Mouse (Mus musculus): Measurements from ENCODE around the gene Irf5. TPM values are rescaled to one million over a fixed set of nuclear protein-coding genes. Genes with fewer than 3 reads are reported as not detected.
"Not testable (repeated sequence)": the region's sequence is repeated elsewhere in the genome, so short reads cannot be mapped to it uniquely, and the experiment has no call there.

Irf5 gene
- total RNA-seq, 2 experiments from 2014 or later, result 1.4 to 8.5 TPM

DNA sequence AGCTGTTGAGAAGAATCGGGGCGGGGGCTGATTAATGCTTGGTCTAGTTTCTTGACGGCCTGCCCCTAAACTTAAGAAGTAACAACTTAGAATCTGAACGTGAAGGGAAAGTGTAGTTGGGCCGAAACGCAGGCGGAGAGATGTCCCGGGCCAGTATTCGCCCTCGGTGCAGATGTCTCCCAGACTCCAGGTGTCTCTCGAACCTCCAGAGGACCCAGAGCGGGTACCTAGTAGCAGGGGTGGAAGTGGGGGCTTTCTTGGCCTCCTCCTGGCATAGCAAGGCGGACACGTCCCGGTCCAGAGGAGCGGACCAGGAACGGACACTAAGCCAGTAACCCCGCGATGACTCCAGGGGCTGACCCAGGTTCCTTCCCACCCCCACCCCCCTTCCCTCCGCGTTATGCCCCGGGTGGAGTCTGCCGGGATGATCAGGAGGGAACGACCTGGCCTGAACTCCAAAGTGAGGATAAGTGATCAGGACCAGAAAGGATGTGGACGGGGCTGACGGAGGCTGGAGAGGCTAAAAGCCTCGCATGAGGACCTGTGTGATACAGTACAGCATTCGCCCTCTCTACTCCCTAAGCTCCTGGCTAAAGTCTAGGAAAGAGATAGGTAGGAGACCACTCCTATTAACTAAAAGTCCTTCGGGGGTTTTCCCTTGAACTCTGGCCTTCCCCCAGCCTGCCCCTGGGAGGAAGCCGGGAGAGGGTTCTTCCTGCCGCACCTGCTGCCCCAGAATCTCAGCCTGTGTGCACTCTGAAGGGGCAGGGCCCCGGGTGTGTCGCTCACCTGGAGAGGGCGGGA lies 1.1 kb downstream of the Irf5 start:
- DNase-seq, result no peak

DNA sequence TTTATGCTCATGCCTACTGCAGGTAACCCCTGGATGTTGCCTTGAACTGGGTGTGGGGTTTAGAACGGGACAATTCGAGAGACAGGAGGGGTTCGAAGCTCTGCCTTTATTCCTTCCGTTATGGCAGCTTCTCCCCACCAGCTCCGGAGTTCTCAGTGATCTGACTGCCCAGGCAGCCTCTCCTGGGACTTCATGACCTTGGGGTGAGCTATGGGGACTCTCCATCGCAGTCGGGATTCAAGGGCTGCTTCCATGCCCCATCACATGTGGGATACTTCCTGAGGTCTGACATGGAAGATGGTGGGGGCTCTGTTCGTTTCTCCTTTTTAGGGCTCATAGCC lies 1.7 kb downstream of the Irf5 start:
- no peak for DNase-seq

DNA sequence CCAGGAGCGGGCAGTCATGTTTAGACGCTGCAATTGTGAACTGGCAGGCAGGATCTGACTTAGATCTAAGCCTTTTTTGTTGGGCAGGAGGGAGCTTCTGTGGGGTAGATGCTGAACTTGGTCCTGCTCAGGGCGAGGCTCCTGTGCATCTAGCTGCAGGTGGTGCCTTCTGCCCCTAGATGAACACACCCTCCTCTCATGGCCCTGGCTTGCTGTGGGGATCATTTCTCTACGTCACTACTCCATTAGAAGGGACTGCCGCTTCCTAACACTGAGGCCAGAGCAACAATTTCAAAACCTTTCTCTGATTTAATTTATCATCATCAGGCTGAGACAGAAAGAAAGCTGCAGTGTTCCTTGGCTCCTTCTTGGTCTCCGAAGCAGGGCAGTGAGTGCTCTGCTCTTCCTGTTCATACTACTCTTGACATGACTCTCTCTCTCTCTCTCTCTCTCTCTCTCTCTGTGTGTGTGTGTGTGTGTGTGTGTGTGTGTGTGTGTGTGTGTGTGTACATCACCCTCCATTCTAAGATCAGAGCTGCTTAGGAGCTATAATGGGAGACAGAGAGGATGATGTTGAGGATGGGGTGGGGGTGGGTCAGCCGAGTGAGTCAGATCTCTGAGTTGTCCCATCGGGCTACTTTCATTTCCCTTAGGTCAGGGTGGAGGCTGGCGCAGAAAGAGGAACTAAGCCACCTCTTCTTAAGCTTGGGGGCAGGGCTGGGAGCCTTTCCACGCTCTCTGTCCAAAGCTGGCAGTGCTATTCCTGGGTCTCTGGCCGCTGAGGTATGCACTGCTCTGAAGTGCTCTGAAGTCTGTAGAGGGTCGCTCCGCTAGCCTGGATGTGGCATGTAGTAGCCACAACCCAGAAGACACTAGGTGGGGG lies 2.4 kb downstream of the Irf5 start:
- no peak for DNase-seq

DNA sequence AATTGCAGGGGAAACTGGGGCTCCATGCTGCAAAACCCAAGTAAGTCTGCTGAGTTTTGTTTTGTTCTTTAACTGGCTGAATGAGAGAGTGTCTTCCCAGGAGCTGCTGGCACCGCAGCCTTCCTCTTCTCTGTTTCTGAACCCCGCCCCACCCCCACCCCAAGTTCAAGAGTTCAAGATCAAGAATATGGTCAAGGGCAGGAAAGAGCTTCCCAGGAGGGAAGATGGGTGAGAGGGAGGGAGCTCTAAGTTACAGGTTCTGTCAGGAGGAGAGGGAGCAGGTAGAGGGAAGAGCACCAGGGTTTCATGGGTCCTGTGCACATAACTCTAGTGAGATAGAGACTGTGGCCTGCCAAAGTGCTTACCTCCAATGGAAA lies 3.0 kb downstream of the Irf5 start:
- DNase-seq, result no peak

DNA sequence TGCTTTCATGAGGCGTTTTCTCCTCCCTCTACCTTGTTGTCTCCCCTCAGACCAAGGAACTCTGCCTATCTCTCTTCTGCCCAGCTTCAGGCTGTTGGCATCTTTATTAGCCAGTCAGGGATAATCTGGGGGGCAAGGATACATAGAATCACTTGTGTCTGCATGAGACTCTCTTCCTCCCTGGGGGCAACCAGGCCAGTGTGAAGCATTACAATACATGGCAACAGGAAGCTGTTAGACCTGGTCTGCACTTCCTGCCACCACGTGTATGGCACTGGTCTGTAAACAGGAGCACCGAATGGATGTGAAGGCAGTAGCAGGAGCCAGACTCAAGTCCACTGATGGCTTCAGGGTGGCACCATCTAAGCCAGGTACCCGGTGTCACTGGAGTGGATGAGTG lies 3.6 kb downstream of the Irf5 start:
- no peak for DNase-seq

DNA sequence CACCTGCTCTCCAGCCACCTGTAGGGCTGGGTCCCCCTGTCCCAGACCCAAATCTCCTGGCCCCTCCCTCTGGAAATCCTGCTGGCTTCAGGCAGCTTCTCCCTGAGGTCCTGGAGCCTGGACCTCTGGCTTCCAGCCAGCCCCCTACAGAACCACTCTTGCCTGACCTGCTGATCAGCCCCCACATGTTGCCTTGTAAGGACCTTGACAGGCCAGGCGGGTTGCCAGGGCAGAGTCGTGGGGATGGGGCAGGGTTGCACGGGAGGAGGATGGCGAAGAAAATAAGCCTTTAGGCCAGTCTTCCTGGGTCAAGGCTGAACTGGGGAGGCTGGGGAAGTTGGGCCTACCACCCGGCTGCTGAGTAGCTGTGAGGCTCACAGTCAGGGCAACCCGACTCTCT lies 8.9 kb downstream of the Irf5 start:
- DNase-seq, result no peak

DNA sequence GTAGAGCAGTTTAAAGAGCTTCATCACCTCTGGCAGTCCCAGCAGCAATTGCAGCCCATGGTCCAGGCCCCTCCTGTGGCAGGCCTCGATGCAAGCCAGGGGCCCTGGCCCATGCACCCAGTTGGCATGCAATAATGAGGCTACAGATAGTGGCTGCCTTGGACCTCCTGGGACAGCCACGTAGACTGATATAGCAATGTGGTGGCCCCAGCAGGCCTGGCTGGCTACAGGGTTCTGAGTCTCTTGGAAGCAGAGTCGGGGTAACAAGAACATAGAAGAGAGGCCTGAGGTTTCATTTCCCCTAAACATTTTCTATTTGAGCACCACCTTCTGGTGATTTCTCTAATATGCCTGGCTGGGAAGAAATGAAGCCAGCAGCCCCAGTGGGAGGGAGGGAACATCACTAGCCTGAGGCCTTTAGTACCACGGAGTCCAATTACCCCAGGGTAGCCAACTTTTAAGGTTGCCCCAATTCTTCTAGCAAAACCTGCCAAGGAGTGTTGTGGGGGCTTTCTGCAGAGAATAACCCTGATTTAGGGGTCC lies 10.3 kb downstream of the Irf5 start:
- no peak for DNase-seq

DNA sequence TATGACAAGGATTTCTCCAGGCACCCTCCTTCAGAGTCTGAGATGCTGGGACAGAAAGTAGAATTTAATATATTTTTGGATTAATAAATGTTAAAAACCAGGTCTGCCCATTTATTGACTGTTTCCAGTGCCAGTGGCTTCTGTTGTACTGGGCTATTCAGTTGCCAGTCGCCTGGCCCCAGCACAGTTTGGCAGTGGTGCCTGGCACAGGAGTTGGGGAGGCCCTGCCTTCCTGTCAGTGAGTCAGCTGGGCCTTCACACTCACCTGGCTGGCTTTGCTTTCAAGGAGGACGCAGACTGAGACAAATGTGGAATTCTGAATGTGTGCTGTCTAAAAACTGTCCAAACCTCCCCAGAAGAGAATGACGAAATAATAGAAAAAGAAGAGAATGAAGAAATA lies 10.8 kb downstream of the Irf5 start:
- no peak for DNase-seq

DNA sequence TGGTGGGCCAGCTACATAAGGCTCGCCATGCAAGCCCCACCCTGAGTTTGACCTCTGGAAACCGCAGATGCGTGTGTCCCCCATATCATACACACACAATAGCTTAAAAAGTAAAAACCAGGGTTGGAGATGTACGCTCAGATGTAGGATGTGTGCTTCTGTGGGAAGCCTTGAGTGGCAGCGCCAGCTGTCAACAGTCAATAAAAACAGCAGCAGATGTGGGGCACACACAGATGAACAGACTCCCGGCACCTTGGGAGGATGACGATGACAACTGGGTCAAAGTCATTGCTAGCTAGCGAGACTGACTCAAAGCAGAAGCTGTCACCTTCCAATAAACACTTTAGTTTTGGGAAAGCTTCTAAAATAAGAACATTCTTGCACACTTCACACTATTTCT lies 13.1 kb downstream of the Irf5 start:
- DNase-seq, result no peak

DNA sequence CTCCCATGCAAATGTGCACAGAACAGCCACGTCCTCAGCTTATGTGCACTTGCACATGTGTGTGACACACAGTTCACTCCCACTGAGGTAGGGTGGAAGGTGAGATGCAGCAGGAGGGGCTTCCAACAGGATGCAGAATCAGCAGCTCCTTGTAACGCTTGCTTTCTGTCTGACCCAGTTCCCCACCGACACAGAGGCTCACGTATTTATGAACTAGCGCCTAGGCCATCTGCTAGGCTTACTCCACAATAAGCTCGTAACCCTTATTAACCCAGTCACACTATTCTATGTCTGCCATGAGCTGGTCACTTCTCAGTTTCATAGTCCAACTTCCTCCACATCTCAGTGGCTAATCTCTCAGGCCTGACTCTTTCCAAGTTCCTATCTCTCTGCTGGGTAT lies 13.8 kb downstream of the Irf5 start:
- DNase-seq, result no peak

DNA sequence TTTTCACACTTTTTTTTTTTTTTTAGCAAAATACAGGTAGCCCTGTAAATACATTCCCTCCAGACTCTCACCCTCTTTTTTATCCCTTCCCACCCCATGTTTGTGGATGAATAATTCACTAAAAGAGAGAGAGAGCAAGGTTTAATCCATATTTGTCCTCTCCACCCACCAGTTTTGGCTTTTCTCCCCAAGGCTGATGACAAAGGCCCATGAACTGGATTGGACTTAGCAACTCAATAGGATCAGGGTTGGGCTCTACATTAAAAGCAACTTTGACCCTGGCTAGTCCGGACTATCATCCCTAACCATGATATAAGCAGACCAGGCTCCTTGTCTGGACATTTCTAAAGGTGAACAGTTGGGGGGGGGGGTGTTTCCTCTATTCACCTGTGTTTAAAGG lies 14.5 kb downstream of the Irf5 start:
- DNase-seq, result no peak

DNA sequence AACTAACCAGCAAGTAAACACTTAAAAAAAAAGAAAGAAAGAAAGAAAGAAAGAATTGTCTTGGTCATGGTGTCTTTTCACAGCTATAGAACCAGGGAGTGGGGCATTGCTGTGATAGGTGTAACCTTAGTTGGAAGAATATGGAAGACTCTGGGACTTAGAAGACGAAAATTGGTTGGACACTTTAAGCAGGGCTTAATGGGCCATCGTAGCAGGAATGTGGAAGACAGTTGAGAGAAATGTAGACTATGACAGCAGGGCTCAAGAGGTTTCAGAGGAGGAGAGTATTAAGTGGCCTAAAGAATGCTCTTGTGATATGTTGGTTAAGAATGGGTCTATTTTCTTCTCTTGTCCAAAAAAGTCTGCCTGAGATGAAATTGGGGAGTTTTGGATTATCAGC lies 19.2 kb downstream of the Irf5 start:
- no peak for DNase-seq

DNA sequence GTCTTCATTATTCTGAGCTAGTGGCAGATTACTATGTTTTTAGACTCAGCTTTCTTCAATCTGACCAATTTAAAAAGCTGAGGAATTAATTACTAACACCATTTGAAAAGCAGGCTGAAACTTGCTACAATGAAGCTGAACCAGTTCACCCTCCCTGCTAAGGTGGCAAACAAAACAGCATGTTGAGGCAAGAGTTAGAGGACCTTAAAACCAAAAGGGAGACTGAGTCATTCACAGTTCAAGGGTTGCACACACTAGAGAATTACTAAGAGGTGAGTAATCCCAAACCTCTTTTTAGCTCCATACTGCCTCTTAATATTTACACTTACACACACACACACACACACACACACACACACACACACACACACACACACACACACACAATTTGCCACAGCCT lies 21.2 kb downstream of the Irf5 start:
- DNase-seq, result no peak

DNA sequence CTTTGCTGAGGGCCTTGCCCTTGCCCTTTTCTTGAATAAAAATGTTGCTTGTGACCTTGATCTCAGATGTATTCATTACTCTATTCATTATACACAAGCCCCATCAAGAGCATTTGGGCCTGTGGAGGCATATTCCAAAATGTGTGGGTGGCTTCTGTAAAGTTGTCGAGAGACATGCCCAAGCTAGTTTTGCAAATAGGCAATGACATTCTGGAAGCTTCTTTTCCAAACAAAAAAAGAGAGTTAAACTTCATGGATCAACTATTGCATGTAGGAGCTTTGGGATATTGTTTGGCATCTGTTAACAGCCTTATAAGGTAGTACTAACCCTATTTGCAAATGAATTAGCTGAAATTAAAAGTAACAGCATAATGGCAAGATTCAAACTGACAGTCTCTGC lies 21.7 kb downstream of the Irf5 start:
- DNase-seq, result no peak

DNA sequence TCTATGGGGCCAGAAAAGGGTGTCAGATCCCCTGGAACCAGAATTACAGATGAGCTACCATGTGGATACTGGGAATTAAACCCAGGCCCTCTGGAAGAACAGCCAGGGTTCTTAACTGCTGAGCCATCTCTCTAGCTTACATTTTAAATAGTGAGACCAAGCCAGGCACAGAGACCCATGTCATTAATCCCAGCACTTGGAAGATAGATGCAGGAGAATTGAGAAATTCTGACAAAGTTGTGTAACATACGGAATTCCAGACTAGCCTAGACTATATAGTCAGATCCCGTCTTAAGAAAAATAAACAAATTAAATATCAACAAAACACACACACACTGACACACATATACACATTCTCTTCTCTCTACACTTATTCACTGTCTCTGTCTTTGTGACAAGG lies 26.1 kb downstream of the Irf5 start:
- no peak for DNase-seq

DNA sequence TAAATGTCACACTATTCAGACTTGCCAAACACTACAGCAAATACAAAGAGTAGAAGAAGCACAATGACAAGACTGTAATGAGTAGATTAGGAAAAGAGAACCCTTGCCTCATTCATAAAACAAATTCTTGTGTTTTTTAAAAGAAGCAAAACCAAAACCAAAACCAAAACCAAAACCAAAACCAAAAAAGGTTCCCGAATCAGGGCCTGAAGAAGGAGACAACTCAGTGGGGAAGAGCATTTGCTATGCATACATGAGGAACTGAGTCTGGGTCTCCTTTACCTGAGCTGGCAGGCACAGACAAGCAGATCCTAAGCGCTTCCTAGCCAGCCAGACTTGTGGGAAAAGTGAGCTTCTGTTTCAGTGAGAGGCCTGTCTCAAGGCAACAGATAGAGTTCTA lies 30.7 kb downstream of the Irf5 start:
- DNase-seq, result no peak

DNA sequence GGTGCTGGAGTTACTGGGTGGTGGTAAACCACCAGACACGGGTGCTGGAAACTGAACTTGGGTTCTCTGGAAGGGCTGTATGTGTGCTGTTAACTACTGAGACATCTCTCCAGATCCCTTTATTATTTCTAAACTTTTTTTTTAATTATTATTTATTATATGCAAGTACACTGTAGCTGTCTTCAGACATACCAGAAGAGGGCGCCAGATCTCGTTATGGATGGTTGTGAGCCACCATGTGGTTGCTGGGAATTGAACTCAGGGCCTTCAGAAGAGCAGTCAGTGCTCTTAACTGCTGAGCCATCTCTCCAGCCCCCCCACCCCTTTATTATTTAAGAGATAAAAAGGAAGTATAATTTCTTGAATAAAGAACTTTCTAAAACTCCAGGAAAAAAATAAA lies 50.0 kb downstream of the Irf5 start:
- DNase-seq, result not testable (repeated sequence)

DNA sequence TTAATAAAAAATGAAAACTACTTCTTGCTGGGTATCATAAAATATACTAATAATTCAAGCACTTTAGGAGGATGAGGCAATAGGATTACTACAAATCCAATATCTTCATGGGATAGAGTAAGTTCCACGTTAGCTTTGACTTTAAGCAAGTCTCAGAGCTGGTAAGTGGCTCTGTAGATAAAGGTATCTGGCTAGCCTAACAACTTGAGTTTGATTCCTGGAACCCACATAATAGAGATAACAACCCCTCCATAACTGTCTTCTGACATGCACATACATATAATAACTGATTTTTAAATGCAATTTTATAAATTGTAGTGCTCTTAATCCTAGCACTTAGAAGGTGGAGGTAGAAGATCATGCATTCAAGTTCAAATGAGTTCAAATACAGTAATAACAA lies 54.3 kb downstream of the Irf5 start:
- no peak for DNase-seq

DNA sequence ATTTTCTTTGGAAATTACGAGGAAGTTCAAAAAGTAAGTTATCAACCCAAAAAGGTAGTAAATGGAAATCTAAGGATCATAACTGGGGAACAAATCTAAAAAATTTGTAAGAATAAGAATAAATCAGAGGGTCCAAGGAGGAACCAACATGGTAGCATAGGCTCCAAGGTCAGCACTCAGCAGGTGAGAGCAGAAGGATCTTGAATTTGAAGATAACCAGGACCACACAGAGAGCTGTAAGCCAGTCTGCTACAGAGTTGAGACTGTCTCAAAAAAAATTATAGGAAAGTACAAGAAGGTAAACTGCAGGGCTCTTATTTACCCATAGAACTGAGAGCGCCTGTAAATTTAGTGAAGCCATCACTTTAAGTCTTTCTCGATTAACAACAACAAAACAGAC lies 54.8 kb downstream of the Irf5 start:
- DNase-seq, result no peak
